Mouse (Mus musculus): ENCODE data around the gene Emc4.

Emc4 gene

GRCm38 (mm10) chr2:112367726-112368673, at the start of gene Emc4:
Gene Emc4 (minus strand): TSS chr2:112368027.
- peak; percentile 81 to 93 for DNase-seq (ENCODE audit: low spot score in 2 of 2)

- DNase-seq (ENCODE audit: low spot score in 2 of 2) = no peak
Observed at GRCm38 (mm10) chr2:112407030-112407429, 39.2 kb upstream of the Emc4 start.

DNA sequence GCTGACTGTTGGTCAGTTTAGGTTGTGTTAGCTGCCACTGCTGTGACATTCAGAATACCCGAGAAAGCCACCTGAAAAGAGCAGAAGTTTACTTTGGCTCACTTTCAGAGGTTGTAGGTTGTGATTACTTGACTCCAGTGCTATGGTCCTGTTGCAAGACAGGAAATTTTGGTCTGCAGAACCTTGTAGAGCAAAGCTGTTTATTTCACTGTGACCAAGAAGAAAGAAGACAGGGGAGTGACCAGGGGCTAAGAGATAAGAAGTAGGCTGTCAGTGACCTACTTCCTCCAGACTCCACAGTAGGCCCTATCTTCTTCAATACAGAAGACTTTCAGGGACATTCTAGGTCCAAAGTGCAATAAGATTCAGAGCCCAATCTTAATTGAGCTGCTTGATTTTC, 28.8 kb upstream of the Emc4 start:
- DNase-seq (ENCODE audit: low spot score in 2 of 2) = no peak

- DNase-seq (ENCODE audit: low spot score in 2 of 2) = no peak
Observed at GRCm38 (mm10) chr2:112393958-112394357, 26.1 kb upstream of the Emc4 start.

- DNase-seq (ENCODE audit: low spot score in 2 of 2) = no peak
Observed at GRCm38 (mm10) chr2:112392689-112393088, 24.9 kb upstream of the Emc4 start.

DNA sequence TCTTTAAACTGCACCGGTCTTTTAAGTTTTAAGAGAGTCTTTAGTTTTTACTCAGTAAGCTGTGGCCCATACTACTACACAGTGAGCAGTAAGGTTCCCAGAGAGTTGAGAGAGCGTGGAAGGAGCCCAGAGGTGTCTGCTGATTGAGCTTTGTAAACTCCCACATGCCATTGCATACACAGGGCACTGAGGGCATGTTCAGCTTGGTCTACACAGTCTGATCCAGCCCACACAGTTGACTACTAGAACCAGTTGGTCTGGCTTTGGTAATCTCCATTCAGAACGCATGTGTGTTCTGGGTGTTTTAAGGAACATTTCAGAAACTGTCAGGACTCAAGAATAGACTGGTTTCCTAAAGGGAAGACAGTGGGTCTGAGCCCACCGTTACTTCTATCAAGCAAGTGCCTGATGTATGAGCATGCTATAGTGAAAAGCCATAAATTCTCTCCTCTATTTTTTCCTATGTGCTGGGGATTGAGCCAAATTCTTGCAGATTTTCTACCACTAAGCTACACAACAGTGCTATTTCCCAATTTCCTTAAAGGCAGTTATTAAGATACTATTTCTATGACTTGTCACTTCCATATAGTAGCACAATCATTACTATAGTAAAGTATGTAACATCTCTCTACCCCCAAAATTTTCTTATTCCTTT, 23.6 kb upstream of the Emc4 start:
- DNase-seq (ENCODE audit: low spot score in 2 of 2) = no peak

- DNase-seq (ENCODE audit: low spot score in 2 of 2) = no peak
Observed at GRCm38 (mm10) chr2:112390843-112391242, 23.0 kb upstream of the Emc4 start.

- no peak for DNase-seq (ENCODE audit: low spot score in 2 of 2)
Observed at GRCm38 (mm10) chr2:112381219-112381618, 13.4 kb upstream of the Emc4 start.

GRCm38 (mm10) chr2:112380131-112380530, 12.3 kb upstream of the Emc4 start:
- no peak for DNase-seq (ENCODE audit: low spot score in 2 of 2)

DNA sequence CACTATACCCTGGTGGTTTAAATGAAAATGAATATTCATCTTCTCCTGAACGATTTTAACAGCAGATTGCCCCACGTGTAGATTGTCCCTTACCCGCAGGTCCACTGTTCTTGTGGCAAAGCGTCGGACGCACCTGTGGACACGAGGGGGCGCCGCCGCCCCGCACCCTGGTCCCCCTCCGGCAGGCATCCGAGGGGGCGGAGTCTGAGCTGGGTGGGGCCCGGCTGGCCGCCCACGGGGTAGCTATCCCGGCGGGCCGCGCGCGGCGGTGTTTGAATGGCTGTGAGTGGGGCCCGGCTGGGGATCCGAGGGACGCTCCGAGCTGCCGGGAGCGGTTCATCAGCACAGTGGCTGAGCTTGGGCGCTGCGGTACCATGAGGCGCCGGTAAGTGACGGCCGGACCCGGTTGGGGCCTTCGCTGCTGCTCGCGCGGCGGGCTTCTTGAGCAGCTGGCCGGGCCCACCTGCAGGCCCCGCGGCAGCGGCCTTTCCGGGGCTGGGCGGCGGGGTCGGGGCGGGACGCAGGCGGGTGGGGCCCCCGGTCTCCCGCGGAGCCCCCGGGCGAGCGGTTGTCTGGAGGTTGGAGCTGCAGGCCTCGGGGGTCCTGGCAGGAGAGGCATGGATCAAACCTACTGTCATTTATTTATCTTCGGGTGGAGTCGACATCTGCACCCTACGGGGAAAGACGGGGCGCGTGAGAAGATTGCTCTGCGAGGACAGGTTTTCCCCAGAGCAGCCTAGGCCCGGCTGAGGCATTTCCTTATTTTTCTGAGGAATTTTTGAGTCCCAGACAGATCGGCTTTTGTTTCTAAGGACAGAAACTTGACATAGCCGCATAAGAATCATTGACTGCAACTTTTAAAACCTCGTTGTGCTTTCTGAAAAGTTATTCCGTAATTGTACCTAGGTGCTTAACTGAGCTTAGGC, 11.4 kb upstream of the Emc4 start, which contains the start of gene Katnbl1:
Gene Katnbl1 (plus strand): TSS at position 239 of the 926 bp plus-strand sequence.
- DNase-seq (ENCODE audit: low spot score in 2 of 2) = peak; percentile 91 to 95

DNA sequence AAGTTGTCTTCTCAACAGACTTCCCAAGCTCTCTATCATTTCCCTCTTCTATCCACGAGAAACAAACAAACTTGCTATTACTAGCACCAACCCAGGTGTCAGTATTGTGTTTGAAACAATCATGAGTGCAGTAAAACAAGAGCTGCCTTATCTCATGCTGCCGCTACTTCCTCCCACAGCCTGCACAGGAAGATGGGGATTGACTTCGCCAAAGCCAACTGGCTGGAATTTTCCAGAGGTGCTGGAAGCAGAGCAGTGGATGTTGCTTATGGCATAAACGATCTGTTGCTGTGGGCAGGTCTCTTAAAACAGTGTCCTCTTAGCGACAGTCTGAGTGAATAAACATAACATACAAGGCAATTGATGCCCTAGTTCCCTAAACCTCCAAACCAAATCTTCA, 6.8 kb upstream of the Emc4 start:
- no peak for DNase-seq (ENCODE audit: low spot score in 2 of 2)

DNA sequence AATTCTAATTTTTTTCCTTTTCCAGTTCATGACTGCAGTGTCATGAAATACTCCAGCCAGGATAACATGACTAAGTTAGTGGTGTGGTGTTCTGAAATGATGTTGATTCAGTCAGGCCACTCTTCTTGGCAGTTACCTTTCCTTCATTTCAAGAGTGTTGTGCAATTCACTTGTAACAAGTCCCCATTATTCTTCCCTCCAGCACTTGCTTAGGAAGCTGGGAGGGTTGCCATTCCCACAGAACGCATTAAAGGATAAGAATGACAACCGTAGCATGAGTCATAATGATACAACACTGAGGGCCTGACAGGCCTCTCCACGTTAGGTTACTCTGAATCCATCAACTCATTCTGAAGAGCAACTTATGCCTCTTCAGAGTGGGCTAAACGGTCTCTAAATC, 5.3 kb upstream of the Emc4 start:
- no peak for DNase-seq (ENCODE audit: low spot score in 2 of 2)

- DNase-seq (ENCODE audit: low spot score in 2 of 2) = peak in 1 of 2 experiments; percentile 23
Observed at GRCm38 (mm10) chr2:112369941-112370340, 2.1 kb upstream of the Emc4 start.

DNA sequence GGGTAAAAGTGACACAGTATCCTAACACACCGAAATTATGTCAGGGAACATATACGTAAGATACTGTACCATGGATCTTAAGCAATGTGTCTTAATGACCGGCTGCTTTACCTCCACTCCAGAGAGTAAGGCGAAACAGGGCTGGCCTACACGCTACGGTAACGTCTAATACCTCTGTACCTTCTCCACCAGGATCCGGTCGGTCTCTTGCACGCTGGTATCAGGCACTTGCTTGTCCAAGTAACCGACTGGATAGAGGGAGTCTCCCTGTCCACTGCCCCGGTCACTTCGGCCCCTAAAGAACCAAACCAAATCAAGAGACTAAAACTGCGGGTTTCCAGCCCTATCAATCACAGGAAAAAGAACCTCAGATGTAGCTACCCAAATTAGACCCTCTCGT, 605 bp downstream of the Emc4 start:
- no peak for DNase-seq (ENCODE audit: low spot score in 2 of 2)

- no peak for DNase-seq (ENCODE audit: low spot score in 2 of 2)
Observed at GRCm38 (mm10) chr2:112360781-112361169, 7.1 kb downstream of the Emc4 start.

GRCm38 (mm10) chr2:112360012-112360780, 7.6 kb downstream of the Emc4 start:
- no peak for DNase-seq (ENCODE audit: low spot score in 2 of 2)

- DNase-seq (ENCODE audit: low spot score in 2 of 2) = no peak
Observed at GRCm38 (mm10) chr2:112359611-112360010, 8.2 kb downstream of the Emc4 start.

DNA sequence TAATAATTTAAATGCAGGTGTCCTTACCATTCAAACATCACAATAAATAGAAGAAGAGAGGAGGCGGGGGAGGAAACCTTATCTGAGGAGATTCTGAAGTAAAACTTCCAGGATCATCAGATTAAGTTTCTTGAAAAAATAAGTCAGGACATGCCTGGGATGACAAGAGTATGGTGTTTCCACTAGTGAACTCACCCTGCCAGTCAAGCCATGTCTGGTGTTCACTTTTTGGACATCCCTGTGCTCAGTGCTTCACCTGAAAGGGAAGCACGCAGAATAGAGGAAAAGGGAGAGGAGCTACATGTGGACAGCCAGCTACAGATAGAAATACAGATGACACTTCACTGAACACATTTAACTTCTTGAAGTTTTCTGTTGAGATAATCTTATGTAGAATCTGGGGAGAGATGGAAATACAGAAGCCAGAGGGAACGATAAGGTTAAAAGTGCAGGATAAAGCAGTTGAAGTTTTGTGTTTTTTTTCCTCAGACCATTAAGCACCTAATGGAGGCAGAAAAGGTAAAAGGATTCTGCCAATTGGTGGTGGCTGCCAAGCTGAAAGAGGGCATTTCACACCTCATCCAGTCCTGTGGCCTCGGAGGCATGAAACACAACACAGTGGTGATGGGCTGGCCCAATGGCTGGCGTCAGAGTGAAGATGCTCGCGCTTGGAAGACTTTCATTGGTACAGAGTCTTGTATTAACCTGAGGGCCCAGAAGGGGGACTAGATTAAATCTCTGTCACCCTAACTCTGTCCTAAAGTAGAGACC, 14.0 kb downstream of the Emc4 start:
- DNase-seq (ENCODE audit: low spot score in 2 of 2) = no peak

GRCm38 (mm10) chr2:112348246-112348645, 19.6 kb downstream of the Emc4 start:
- no peak for DNase-seq (ENCODE audit: low spot score in 2 of 2)

GRCm38 (mm10) chr2:112341117-112341516, 26.7 kb downstream of the Emc4 start:
- no peak for DNase-seq (ENCODE audit: low spot score in 2 of 2)
